Mouse (Mus musculus): ENCODE results near the gene Ap2a1. TPM values are rescaled to one million over a fixed set of nuclear protein-coding genes. Genes with fewer than 3 reads are reported as not detected.
A peak's percentile ranks its signal among the peaks of the same experiment; 100 is the strongest.

Gene Ap2a1
- polyA plus RNA-seq, 2 experiments: 67.6 to 69.6 TPM

GRCm38 (mm10) chr7:44898607-44899006, 30.7 kb downstream of the Ap2a1 start:
- peaks cover 14 to 25% of the 10 kb centered on the region in 2 experiments for H3K4me1 ChIP-seq (replicated peaks; ENCODE audit: control insufficient read depth in 2 of 2, insufficient read depth in 2 of 2, low read length in 1 of 2)
- no peak overlapping the region for H3K9ac ChIP-seq (replicated peaks)
- H3K27ac ChIP-seq: no peak overlapping the region
- peak; percentile 38; the same call in 1 of the 2 replicates for ATAC-seq (ENCODE audit: insufficient read depth)
- no peak overlapping the region for H3K4me3 ChIP-seq (ENCODE audit: insufficient read depth in 1 of 2, low read depth in 2 of 2, low read length in 2 of 2)
- H3K4me2 ChIP-seq (ENCODE audit: low read depth): no peak overlapping the region
- peak; percentile 59 for TF ChIP-seq CTCF (IDR thresholded peaks at IDR 0.05; ENCODE audit: low read depth)
- no peak for TF ChIP-seq EP300 (IDR thresholded peaks at IDR 0.05; ENCODE audit: low read depth)
- WGBS (ENCODE audit: insufficient replicate concordance): 32% methylated on average over 19 of the region's 19 CpGs
- no peak for DNase-seq (ENCODE audit: low read depth in 3 of 3, low spot score in 3 of 3)
- H3K27me3 ChIP-seq (ENCODE audit: control insufficient read depth, insufficient read depth, low read length): no peaks in the 10 kb centered on the region
- H3K9me3 ChIP-seq (ENCODE audit: control insufficient read depth, low read length): no peaks in the 10 kb centered on the region
- peaks cover 44% of the 10 kb centered on the region for H3K36me3 ChIP-seq (replicated peaks; ENCODE audit: control insufficient read depth, insufficient read depth, low read depth)

DNA sequence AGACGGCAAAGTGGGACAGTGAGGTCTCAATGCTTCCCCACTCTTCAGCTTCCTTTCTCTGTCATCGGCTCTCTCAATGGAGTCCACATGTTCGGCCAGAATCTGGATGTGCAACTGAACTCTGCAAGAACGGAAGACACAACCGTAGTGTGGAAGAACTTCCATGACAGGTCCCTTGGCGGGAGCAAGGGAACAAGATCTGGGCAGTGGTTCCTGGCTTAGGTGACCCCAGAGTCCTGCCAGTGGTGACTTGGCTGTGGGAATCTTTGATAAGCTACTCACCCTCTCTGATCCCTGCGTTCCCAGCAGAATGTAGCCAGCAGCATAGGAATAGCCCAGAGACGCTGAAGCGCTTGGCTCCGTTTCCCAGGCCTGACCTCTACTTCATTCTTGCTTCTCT, 32.8 kb downstream of the Ap2a1 start:
- ATAC-seq (ENCODE audit: insufficient read depth) (no peak), DNase-seq (ENCODE audit: low read depth in 3 of 3, low spot score in 3 of 3) (no peak)
- H3K27ac ChIP-seq: peak overlapping the region; percentile 21; the same call in 1 of the 2 replicates
- no peaks in the 10 kb centered on the region for H3K27me3 ChIP-seq (ENCODE audit: control insufficient read depth, insufficient read depth, low read length)
- H3K4me3 ChIP-seq (ENCODE audit: insufficient read depth in 1 of 2, low read depth in 2 of 2, low read length in 2 of 2): peak overlapping the region; percentile 56 to 66
- H3K9me3 ChIP-seq (ENCODE audit: control insufficient read depth, low read length): no peaks in the 10 kb centered on the region
- TF ChIP-seq EP300 (IDR thresholded peaks at IDR 0.05; ENCODE audit: low read depth) (no peak), CTCF (IDR thresholded peaks at IDR 0.05; ENCODE audit: low read depth) (no peak)
- 42% methylated on average over 10 of the region's 10 CpGs for WGBS (ENCODE audit: insufficient replicate concordance)
- H3K4me1 ChIP-seq (replicated peaks; ENCODE audit: control insufficient read depth in 2 of 2, insufficient read depth in 2 of 2, low read length in 1 of 2): peaks cover 18 to 30% of the 10 kb centered on the region in 2 experiments
- peak overlapping the region; percentile 46 for H3K9ac ChIP-seq (replicated peaks)
- peaks cover 24% of the 10 kb centered on the region for H3K36me3 ChIP-seq (replicated peaks; ENCODE audit: control insufficient read depth, insufficient read depth, low read depth)
- H3K4me2 ChIP-seq (ENCODE audit: low read depth): peak overlapping the region; percentile 60

DNA sequence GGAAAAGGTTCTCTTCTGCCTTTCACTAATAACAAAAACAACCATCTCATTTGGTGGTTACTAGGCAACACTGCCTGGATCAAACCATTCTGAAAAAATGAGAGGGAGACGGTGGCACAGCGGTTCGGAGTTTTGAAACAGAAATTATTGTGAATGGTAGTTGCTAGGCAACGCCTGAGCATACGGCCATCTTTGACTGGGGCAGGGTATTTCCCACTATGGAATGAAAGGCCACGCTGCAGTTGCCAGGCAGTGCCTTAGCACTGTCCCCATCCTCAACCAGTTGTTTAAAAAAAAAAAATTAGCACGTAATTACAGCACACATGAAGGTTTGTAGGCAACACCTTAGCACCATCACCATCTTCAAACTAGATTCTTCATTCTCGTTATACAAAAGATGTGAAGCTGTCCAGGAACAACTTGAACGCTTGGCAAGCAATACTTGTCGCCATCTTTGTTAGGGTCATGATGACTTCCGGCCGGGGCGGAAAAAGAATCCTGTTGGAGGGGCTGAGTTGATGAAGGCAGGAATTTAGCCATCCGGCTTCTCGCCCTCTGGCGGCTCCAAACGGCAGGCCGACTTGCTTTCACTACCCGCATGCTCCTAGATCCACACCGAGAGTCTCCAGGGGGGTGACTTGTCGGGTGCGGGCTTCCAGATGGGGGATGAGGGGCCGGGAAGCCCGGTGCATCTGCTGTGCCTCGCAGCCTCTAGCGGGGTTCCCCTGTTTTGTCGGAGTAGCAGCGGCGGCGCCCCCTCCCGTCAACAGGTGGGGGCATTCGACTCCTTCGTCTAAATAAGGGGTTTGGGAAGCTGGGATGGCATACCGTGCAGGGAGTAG, 33.5 kb downstream of the Ap2a1 start, which contains the start of gene Fuz:
Gene Fuz (plus strand): TSS at position 487 of the 842 bp plus-strand sequence.
- peak within 1 kb of the TSS; percentile 60 for H3K4me2 ChIP-seq (ENCODE audit: low read depth)
- 2% methylated on average over 34 of the region's 34 CpGs for WGBS (ENCODE audit: insufficient replicate concordance)
- H3K27me3 ChIP-seq (ENCODE audit: control insufficient read depth, insufficient read depth, low read length): no peaks in the 10 kb centered on the region
- H3K4me1 ChIP-seq (replicated peaks; ENCODE audit: control insufficient read depth in 2 of 2, insufficient read depth in 2 of 2, low read length in 1 of 2): peaks cover 21 to 35% of the 10 kb centered on the region in 2 experiments
- DNase-seq (ENCODE audit: low read depth in 3 of 3, low spot score in 3 of 3) (peak; percentile 75 to 82 (median 76)), ATAC-seq (ENCODE audit: insufficient read depth) (peak; percentile 24)
- H3K27ac ChIP-seq: peak within 1 kb of the TSS; percentile 21; the same call in 1 of the 2 replicates
- TF ChIP-seq EP300 (IDR thresholded peaks at IDR 0.05; ENCODE audit: low read depth): no peak
- peak; percentile 73 for TF ChIP-seq CTCF (IDR thresholded peaks at IDR 0.05; ENCODE audit: low read depth)
- peak within 1 kb of the TSS; percentile 56 to 66 for H3K4me3 ChIP-seq (ENCODE audit: insufficient read depth in 1 of 2, low read depth in 2 of 2, low read length in 2 of 2)
- peaks cover 17% of the 10 kb centered on the region for H3K36me3 ChIP-seq (replicated peaks; ENCODE audit: control insufficient read depth, insufficient read depth, low read depth)
- no peaks in the 10 kb centered on the region for H3K9me3 ChIP-seq (ENCODE audit: control insufficient read depth, low read length)
- peak within 1 kb of the TSS; percentile 46 for H3K9ac ChIP-seq (replicated peaks)

DNA sequence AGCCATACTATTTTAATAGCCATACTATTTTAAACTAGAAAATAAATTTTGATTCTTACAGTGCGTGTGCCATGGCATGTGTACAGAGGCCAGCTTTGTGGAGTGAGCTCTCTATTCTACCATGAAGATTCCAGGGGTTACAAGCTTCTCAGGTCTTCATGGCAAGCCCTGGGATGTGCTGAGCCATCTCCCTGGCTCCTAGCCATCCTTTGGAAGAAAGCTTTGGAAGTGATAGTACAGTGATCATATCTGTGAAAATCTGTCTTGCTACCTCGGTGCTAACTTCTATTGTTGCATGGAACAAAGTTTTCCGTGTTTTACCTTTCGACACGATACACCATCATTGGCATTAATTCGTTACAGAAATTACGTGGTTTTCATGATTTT, 34.1 kb downstream of the Ap2a1 start:
- H3K9me3 ChIP-seq (ENCODE audit: control insufficient read depth, low read length): no peaks in the 10 kb centered on the region
- no peak overlapping the region for H3K9ac ChIP-seq (replicated peaks)
- H3K4me3 ChIP-seq (ENCODE audit: insufficient read depth in 1 of 2, low read depth in 2 of 2, low read length in 2 of 2): peak overlapping the region in 1 of 2 experiments; percentile 56; a peak in 2 of 4 replicates
- ATAC-seq (ENCODE audit: insufficient read depth) (no peak), DNase-seq (ENCODE audit: low read depth in 3 of 3, low spot score in 3 of 3) (no peak)
- H3K36me3 ChIP-seq (replicated peaks; ENCODE audit: control insufficient read depth, insufficient read depth, low read depth): peaks cover 12% of the 10 kb centered on the region
- no peaks in the 10 kb centered on the region for H3K27me3 ChIP-seq (ENCODE audit: control insufficient read depth, insufficient read depth, low read length)
- no peak overlapping the region for H3K27ac ChIP-seq
- peaks cover 24 to 36% of the 10 kb centered on the region in 2 experiments for H3K4me1 ChIP-seq (replicated peaks; ENCODE audit: control insufficient read depth in 2 of 2, insufficient read depth in 2 of 2, low read length in 1 of 2)
- TF ChIP-seq EP300 (IDR thresholded peaks at IDR 0.05; ENCODE audit: low read depth): no peak
- TF ChIP-seq CTCF (IDR thresholded peaks at IDR 0.05; ENCODE audit: low read depth): no peak
- 70% methylated on average over 7 of the region's 7 CpGs for WGBS (ENCODE audit: insufficient replicate concordance)
- H3K4me2 ChIP-seq (ENCODE audit: low read depth): peak overlapping the region; percentile 60

- Histone ChIP-seq H3K36me3 (replicated peaks; ENCODE audit: control insufficient read depth, insufficient read depth, low read depth) (peaks cover 1% of the 10 kb centered on the region), H3K4me1 (replicated peaks; ENCODE audit: control insufficient read depth in 2 of 2, insufficient read depth in 2 of 2, low read length in 1 of 2) (peaks cover 22 to 35% of the 10 kb centered on the region in 2 experiments), H3K27ac (no peak overlapping the region), H3K4me2 (ENCODE audit: low read depth) (no peak overlapping the region), H3K9me3 (ENCODE audit: control insufficient read depth, low read length) (no peaks in the 10 kb centered on the region), H3K4me3 (ENCODE audit: insufficient read depth in 1 of 2, low read depth in 2 of 2, low read length in 2 of 2) (no peak overlapping the region), H3K27me3 (ENCODE audit: control insufficient read depth, insufficient read depth, low read length) (no peaks in the 10 kb centered on the region), H3K9ac (replicated peaks) (no peak overlapping the region)
- TF ChIP-seq CTCF (IDR thresholded peaks at IDR 0.05; ENCODE audit: low read depth): no peak
- no peak for TF ChIP-seq EP300 (IDR thresholded peaks at IDR 0.05; ENCODE audit: low read depth)
- ATAC-seq (ENCODE audit: insufficient read depth) (no peak), DNase-seq (ENCODE audit: low read depth in 3 of 3, low spot score in 3 of 3) (no peak)
- WGBS (ENCODE audit: insufficient replicate concordance): 75% methylated on average over 3 of the region's 3 CpGs
Observed at GRCm38 (mm10) chr7:44894175-44894574, 35.1 kb downstream of the Ap2a1 start.

All from liver, embryonic 14.5 days (tissue).